Mouse (Mus musculus) adrenal gland, postnatal 10 days (tissue): Measurements from ENCODE around the gene Atxn10. TPM values are rescaled to one million over a fixed set of nuclear protein-coding genes. Genes with fewer than 3 reads are reported as not detected.

ENCODE experiments used
- DNase-seq: peaks from one replicate; pipeline ENCODE4 v3.0.0; 2021; ENCODE audit warnings: mixed read lengths
- total RNA-seq, 2 experiments: library from RNA; stranded (reverse); gene quantifications; 2 replicates each; pipeline ENCODE4 v1.2.3; 2021

The Atxn10 gene
- total RNA-seq, 2 experiments from 2014 or later = 107 to 110 TPM

DNA sequence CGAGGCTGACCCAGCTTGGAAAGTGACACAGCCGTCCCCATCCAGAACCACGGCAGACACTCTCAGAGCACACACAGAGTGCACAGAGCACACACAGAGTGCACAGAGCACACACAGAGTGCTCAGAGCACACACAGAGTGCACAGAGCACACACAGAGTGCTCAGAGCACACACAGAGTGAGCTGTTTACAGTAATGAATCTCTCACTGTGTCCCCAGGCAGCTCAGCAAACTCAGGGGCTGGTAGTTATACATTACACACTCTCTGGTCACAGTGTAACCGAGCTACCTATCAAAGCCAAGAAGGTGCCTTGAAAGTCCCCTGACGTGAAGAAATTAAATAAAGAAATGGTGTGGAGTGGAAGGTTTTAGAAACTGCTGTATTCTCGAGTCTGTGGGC lies 133.4 kb downstream of the Atxn10 start:
- DNase-seq = no peak

DNA sequence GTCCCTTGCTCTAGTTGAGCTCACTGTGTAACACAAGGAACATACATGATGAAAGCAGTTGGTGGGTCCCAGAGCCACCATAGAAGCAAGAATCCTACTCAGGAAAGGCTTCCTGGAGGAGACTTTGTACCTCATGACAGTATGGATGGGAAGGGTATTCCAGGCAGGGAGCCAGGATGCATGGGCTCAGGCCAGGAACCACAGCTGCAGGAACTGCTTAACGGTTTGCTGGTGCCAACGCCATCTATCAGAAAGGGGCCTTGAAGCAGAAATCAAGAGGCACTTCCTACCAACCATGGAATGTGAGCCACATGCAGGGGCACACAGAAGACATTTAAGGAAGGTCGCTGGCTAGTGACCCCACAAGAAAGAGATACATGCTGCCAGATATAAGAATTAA lies 138.7 kb downstream of the Atxn10 start:
- peak; percentile 37 for DNase-seq

DNA sequence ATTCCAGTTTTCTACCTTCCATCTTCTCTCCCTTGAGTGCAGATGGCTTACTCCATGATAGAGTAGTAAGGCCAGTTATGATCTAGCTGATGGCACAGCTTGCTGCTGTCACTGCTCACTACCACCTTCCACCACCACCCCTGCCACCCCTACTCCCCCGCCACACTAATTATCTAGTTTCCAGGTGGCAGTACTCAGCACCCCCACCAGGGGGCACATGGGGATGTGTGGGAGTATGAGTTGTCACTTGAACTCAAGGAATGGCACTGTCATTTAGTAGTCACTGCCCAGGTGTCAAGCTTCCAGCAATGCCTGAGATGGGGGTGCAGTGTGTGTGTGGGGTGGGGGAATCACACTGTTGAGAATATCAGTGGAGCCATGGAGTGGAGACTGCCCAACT lies 141.5 kb downstream of the Atxn10 start:
- peak; percentile 88 for DNase-seq

DNA sequence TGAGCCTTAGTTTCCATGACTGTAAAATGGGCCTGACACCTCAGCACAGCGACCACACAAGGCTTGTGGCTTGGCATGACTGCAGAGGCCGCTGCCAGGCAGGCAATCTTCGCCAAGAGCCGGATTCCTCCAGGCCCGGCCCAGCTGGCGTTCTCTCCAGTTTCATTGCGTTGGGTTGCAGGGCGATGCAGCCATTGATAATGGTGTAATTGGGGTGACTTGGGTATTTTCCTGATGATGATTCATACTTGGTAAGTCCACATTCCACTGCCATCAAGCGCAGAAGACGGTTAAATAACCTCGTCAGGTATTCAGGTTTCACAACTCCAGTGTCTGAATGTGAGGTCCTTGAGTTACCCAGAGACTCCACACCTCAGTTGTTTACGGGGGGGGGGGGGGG lies 143.3 kb downstream of the Atxn10 start:
- no peak for DNase-seq

DNA sequence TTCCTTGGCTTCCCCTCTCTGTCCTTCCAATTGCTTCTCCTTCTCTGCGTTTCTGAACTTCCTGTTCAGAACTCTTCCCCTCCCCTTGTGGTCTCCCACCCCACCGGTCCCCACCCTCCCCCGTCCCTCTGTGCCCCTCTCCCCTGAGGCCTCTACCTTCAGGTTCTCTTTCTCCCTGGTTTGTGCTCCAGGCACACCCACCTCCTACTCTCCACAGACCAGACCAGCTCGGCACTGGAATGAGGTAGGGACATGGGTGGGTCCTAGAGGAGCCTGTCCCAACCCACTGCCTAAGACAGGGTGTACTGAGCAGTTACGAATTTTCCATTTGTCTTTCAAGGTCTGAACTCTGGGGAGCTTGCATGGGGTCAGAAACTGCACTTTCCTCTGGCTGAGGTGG lies 143.9 kb downstream of the Atxn10 start:
- no peak for DNase-seq

GRCm38 (mm10) chr15:85480630-85481029 lies 144.6 kb downstream of the Atxn10 start:
- DNase-seq = peak; percentile 14

DNA sequence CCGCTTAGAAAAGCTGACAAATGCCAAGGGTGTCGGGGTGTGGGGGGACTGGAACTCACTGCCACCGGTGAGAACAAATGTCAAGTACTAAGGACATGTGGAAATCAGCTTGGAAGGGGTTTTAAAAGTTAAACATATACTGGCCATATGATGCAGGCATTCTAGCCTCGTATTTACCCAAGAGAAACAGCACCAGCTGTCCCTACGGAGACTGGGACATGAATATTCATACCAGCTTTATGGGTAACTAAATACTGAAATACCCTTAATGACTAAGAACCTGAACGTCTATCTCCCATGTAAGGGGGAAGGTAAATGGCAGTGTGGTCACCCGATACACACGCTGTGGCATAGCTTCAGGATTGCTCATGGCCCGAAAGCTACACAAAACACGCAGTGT lies 152.9 kb downstream of the Atxn10 start:
- no peak for DNase-seq

- DNase-seq = no peak
Observed at GRCm38 (mm10) chr15:85489751-85490150, 153.7 kb downstream of the Atxn10 start.

- DNase-seq = no peak
Observed at GRCm38 (mm10) chr15:85494163-85494621, 158.1 kb downstream of the Atxn10 start.

GRCm38 (mm10) chr15:85497548-85497947 lies 161.5 kb downstream of the Atxn10 start:
- DNase-seq = no peak

- no peak for DNase-seq
Observed at GRCm38 (mm10) chr15:85497981-85498475, 162.0 kb downstream of the Atxn10 start.

DNA sequence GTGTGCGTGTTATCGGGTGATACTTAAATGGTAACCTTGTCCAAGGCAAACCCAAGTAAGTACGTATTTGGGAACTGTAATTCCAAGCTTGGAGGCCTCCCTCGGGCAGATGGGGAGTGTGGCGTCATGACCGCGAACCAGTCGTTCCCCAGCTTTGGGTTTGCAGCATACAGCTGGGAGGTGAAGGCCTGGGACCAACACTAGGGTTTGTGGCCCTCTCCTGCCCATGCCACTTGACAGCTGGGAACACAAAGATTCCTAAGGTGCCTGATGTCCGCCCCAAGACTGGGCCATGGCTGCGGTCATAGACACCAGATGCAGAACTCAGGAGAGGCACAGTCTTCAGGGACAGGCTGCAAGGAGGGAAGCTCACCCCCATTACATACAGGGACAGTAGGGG lies 164.2 kb downstream of the Atxn10 start:
- no peak for DNase-seq

GRCm38 (mm10) chr15:85503127-85503526 lies 167.1 kb downstream of the Atxn10 start, which contains the start of gene 7530416G11Rik:
Gene 7530416G11Rik (minus strand): TSS chr15:85503227.
- DNase-seq = no peak

- peak; percentile 80 for DNase-seq
Observed at GRCm38 (mm10) chr15:85505118-85505925, 169.3 kb downstream of the Atxn10 start.

DNA sequence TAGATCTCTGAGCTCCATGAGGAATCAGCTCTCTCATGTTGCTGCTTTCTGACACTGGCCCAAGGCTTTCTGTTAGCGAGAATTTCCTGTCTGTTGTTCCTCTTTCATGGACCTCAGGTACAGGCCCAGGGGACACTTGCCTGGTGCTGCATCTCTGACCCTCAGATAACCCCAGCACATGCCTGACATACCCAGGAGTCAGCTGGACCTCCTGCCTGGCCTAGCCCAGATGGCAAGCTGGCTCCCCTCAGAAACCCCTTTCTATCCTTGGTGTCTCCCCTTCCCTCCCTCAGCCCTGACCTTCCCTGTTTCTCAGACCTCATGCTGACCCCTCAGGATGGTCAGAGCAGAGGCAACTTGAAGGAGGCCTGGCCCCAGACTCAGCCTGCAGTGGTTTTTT lies 170.6 kb downstream of the Atxn10 start:
- no peak for DNase-seq

- DNase-seq = no peak
Observed at GRCm38 (mm10) chr15:85507370-85508014, 171.4 kb downstream of the Atxn10 start.

Other genes with a start within 250 kb of the Atxn10 start
- under 1 TPM; 0.27 to 0.33 TPM for gene Smc1b, start 204.3 kb upstream of the Atxn10 start, total RNA-seq
- gene Ribc2, start 204.2 kb upstream of the Atxn10 start, total RNA-seq = not detected
- gene Fbln1, start 130.3 kb upstream of the Atxn10 start, total RNA-seq = 10 to 100 TPM; 44.1 to 46.3 TPM
- not detected for gene 7530416G11Rik, start 167.0 kb downstream of the Atxn10 start, total RNA-seq
- under 1 TPM; 0.18 to 0.27 TPM for gene Wnt7b, start 246.2 kb downstream of the Atxn10 start, total RNA-seq